Mouse (Mus musculus) brown adipose tissue, adult 24 weeks (tissue): ENCODE data around the gene Kcnk10. TPM values are rescaled to one million over a fixed set of nuclear protein-coding genes. Genes with fewer than 3 reads are reported as not detected.
"Not testable (repeated sequence)": the region's sequence is repeated elsewhere in the genome, so short reads cannot be mapped to it uniquely, and the experiment has no call there.

Experiments
- H3K27ac ChIP-seq: fragments of 200-500 bp; replicated peaks from 2 replicates; pipeline ENCODE4 v1.5.1; 2012; ENCODE audit warnings: low read depth, mild to moderate bottlenecking, low read length
- H3K4me1 ChIP-seq: fragments of 200-500 bp; 2 replicates; pipeline ENCODE4 v1.6.1; 2012; ENCODE audit warnings: low read length, mixed read lengths; ENCODE audit not compliant: control insufficient read depth, insufficient read depth, insufficient read length
- H3K4me3 ChIP-seq: fragments of 200-500 bp; 2 replicates; pipeline ENCODE4 v1.5.1; 2012; ENCODE audit warnings: low read depth, mild to moderate bottlenecking, low read length, moderate library complexity; ENCODE audit not compliant: insufficient read depth
- polyA plus RNA-seq: library from polyadenylated mRNA; stranded (reverse); fragments of >200 nt; gene quantifications from 2 replicates; pipeline ENCODE4 v1.2.4, GENCODE M21; 2012; ENCODE audit not compliant: missing spikeins, insufficient read depth, insufficient read length

Gene Kcnk10
- not detected in 2 replicates for polyA plus RNA-seq

DNA sequence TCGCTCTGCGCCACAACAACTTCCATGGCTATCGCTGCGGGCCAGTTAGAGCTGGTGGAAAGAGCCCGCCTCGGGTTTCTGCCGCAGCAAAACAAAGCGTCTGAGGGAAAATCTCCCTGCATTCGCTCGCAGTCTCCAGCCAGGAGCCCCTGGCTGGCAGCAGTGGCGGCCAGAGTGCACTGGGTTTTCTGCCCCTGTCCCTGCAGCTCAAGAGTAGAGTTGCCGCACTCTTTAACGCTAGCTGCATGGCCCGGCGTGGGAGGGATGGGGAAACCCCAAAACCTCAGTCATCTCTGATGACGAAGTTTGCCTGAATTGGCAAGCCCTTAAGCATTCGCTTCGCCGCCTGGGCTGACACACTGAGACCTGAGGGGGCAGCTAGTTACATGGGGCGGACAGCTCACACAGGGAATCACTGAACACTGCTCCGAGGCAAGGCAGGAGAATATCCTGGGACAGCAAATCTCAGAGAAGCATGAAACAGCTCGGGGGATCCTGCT is at the start of gene Kcnk10:
TSS of gene Kcnk10 (minus strand) at position 450 of the 500 bp plus-strand sequence.
- Histone ChIP-seq H3K4me1 (no peaks in the 10 kb centered on the region), H3K27ac (no peak within 1 kb of the TSS), H3K4me3 (no peak within 1 kb of the TSS)

DNA sequence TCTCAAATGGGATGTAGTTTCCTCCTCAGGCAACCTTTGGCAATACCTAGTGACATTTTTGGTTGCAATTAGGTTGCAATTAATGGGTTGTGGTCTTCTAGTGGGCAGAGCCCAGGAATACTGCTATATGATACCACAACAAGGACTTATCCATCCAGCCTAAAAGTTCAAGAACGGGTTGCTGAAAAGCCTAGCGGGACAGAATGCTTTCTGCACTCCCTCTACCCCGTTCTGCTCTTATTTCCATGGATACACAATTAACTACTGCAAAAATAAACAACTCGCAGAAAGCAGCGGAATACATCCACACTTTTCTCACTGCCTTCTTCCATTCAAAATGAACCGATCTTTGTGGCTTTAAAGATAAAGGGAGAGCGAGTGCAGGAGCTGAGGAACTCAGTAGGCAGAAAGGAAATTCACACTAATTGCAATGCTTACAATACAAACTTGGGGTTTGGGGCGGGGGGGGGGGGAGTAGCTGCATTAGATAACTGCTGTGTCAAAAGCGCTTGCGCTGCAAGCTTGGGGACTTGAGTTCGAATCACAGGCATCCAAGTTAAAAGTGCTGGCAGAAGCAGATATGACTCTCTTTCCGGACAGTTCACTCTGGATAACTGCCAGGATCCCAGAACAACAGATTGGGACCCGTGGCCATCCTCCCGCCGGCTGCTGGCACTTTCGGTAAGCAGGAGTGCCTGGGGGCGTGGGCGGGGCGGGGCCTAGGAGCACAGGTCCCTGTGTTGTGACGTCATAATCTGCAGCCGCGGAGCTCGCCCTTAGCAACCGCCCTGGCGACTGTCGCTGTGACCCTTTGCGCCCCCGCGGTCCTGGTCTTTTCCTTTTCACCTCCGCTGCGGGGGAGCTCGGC is 49.5 kb upstream of the Kcnk10 start, which contains the start of gene Spata7:
TSS of gene Spata7 (plus strand) at position 766 of the 868 bp plus-strand sequence.
- H3K27ac ChIP-seq, result no peak within 1 kb of the TSS
- peak within 1 kb of the TSS; percentile 88 for H3K4me3 ChIP-seq
- 0 out of 2 replicates have a peak, but pooled peaks cover 2% of the 10 kb centered on the region for H3K4me1 ChIP-seq

DNA sequence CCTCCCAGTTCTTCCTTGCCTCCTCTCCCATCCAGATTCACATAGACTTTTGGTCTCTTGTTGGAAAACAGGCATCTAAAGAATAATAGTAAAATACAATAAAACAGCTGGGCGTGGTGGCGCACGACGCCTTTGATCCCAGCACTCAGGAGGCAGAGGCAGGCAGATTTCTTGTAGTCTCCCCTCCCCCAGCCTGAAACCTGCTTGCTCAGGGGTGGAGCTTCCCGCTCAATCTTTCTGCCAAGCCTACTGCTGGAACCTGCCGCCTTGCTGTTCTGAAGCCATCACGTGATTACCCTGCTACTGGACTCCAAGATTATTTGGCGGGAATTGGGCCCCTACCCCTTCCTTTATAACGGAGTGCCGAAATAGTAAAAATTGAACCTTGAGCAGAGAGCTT is 45.2 kb upstream of the Kcnk10 start:
- not testable (repeated sequence) for H3K27ac ChIP-seq, H3K4me1 ChIP-seq, H3K4me3 ChIP-seq

DNA sequence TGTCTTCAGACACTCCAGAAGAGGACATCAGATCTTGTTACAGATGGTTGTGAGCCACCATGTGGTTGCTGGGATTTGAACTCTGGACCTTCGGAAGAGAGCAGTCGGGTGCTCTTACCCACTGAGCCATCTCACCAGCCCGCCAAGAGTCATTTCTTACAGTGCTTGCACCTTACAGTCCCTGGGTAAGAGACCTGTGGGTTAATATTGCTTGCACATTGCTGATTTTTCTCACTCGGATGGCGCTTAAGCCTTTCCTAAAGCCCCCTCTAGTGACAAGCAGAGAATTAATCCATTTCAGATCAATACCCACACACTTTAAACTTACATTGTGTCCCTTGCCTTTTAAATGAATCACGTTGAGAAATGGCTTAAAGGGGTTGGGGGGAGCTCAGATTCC is 42.8 kb upstream of the Kcnk10 start:
- not testable (repeated sequence) for H3K27ac ChIP-seq, H3K4me3 ChIP-seq

DNA sequence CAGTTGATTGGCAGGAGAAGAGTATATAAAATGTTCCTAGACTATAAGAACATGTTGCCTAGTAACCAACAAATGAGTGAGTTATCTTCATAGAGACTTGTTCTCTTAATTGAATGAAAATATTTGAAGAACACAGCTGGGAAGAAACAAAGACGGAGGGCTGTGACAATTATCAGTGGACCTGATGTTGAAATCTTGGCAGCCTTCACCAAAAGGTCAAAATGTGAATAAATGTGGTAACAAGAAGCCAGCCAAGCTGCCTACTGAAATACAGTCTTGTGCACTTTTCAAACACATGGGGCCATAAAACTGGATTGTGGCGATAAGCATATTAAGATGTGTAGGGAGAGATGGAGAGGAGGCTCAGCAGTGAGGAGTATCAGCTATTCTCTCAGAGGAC is 41.4 kb upstream of the Kcnk10 start:
- H3K4me3 ChIP-seq, result no peak overlapping the region
- H3K4me1 ChIP-seq, result no peaks in the 10 kb centered on the region
- no peak overlapping the region for H3K27ac ChIP-seq

More for the DNA sequence above, 42.8 kb upstream of the Kcnk10 start:
- H3K4me1 ChIP-seq, result not testable (repeated sequence)

DNA sequence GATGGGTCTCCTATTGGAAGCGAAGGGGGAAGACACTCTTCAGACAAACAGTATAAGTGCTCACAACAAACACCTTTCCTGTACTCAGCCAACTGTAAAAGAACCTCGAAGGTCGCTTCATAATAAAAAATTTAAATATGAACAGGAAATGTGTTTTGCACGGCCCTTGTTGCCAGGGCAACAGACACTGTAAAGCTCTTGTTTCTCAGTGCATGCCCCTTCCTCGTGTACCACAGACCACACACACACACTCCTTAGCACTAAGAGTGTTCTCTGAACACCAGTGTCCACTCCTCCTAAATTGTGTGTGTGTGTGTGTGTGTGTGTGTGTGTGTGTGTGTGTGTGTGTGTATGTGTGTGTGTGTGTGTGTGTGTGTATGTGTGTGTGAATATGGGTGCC is 37.6 kb upstream of the Kcnk10 start:
- H3K4me3 ChIP-seq, result no peak overlapping the region
- H3K27ac ChIP-seq, result no peak overlapping the region
- H3K4me1 ChIP-seq, result no peaks in the 10 kb centered on the region

DNA sequence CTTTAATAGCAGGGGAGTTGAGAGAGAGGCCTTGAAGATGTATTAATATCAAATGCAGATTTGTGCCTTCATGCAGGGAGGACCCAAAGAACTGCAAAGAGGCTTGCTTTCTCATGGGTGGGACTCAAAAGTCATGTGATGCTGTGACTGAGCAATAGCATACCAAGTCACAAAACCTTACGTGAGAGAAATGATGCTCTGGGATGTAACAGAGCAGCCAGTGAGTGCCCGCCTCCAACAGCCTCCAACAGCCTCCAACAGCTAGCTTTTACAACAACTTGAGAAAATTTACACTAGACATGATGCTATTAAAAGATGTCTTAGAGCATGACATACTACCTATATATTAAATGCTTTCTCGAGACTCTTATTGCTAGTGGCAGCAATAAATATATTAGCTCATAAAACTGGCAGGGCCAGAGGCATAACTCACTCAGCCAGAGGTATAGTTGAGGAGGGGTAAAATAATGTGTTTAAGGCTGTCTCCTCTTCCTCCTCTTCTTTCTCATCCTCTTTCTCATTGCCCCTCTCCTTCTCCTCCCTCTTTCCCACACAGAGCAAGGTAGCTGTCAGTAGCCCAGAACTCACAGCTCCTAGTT is 36.9 kb upstream of the Kcnk10 start:
- Histone ChIP-seq H3K27ac (no peak overlapping the region), H3K4me1 (no peaks in the 10 kb centered on the region), H3K4me3 (no peak overlapping the region)

DNA sequence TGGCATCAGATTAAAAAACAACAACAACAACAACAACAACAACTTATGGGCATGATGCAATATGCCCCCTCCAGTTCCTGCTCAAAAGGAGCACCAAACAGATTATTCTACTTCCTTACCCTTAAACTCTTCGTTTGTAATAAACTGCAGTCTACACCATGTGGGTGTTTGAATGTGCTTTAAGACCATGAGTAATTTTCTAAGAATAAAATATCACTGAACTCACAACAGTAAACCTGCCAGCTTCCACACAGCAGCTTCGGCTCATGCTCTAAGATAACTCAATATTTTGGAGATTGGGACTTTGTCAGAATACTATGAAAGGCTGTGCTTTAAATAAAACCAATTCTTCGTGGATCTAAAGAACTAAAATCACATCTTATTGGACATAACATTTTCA is 32.2 kb upstream of the Kcnk10 start:
- Histone ChIP-seq H3K27ac (no peak overlapping the region), H3K4me3 (no peak overlapping the region), H3K4me1 (no peaks in the 10 kb centered on the region)

DNA sequence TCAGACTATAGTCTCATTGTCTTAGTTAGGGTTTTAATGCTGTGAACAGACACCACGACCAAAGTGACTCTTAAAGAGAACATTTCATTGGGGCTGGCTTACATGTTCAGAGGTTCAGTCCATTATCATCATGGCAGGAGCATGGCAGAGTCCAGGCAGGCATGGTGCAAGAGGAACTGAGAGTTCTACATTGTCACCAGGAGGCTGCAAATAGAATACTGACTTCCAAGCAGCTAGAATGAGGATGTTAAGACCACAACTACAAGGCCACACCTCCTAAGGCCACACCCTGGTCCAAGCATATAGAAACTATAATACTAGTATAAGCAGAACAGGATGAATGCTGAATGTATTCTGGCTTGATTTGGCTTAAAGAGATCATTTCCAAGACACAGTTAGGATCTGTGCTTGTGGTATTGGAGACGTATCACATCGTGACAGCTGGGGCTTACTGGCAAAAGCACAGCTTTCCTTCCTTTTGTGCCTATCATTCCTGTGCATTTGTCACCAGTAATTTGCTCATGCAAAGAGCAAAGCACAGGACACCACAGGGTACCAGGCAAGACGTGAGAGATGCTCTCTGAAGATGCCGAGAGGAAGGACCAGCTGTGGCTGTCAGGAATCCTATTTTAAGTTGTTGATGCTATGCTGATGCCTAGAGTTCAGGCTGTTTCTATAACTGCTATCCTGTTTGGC is 28.6 kb upstream of the Kcnk10 start:
- Histone ChIP-seq H3K4me3 (no peak overlapping the region), H3K27ac (no peak overlapping the region), H3K4me1 (no peaks in the 10 kb centered on the region)

DNA sequence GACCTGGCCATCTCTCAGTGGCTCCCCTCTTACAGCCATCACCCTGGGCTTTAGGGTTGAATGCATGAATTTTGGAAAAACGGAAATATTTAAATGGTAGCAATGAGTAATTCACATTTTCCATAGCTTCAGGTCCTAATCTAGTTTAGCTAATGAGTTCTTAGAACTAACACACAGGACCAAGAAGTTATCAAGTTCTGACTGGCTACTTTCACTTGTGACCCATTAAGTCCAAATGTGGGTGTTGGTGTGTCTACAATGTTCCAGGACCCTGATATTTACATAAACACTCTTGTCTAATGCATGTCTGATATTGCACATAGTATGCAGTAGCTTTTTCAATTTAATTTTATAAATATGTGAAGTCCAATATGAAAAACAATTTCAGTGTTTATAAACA is 27.2 kb upstream of the Kcnk10 start:
- H3K27ac ChIP-seq, result no peak overlapping the region
- no peaks in the 10 kb centered on the region for H3K4me1 ChIP-seq

DNA sequence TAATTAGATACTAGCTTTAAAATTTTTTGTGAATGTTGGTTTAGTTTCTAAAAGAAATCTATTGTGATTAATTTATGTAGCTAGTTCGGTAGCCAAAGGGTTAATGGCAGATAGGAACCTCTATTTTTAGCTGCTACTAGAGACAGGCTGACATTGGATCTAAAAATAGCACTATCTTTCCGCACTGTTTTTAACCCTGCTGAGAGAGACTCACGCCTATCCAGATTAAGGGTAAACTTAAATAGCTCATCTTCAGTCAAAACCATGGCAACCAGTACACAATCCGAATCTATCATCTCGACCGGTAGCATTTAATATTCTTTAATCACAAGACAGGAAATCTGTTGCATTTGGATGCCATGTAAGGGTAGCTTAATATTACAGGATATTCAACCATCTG is 24.0 kb upstream of the Kcnk10 start:
- no peaks in the 10 kb centered on the region for H3K4me1 ChIP-seq
- no peak overlapping the region for H3K4me3 ChIP-seq
- no peak overlapping the region for H3K27ac ChIP-seq

More for the DNA sequence above, 27.2 kb upstream of the Kcnk10 start:
- no peak overlapping the region for H3K4me3 ChIP-seq

DNA sequence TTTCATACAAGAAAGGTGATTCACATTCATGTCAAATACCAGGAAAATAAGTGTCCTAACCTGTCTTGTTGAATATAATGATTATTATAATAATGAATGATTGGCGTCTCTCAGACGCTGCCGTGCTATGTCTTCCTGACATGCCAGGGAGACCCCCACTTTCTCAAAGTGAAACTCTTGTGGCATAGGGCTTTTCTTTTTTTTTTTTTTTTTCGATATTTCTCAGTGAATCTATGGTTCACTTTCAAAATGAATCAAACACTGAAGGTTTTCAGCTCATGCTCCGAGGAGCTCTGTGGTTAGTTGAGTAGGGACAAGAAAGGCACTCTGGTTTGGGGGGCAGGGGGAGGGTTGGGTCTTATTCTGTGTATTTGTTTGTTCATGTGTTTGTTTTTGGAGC is 22.8 kb upstream of the Kcnk10 start:
- no peak overlapping the region for H3K4me3 ChIP-seq
- H3K4me1 ChIP-seq, result no peaks in the 10 kb centered on the region
- no peak overlapping the region for H3K27ac ChIP-seq

DNA sequence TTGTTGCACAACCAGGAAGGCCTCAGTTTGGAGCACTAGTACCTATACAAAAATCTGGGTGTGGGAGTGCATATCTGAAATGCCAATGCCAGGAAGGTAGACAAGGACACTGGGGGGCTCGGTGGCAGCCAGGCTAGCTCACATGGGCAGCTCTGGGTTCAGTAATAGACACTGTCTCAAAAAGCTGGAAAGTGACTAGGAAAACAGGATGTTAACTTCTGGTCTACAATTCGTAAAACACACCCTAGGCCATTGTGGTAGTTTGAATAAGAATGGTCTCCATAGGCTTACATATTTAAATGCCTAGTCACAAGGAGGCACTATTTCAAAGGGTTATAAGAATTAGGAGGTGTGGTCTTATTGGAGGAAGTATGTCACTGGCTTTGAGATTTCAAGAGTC is 12.9 kb upstream of the Kcnk10 start:
- no peak overlapping the region for H3K4me3 ChIP-seq
- no peaks in the 10 kb centered on the region for H3K4me1 ChIP-seq
- H3K27ac ChIP-seq, result no peak overlapping the region

DNA sequence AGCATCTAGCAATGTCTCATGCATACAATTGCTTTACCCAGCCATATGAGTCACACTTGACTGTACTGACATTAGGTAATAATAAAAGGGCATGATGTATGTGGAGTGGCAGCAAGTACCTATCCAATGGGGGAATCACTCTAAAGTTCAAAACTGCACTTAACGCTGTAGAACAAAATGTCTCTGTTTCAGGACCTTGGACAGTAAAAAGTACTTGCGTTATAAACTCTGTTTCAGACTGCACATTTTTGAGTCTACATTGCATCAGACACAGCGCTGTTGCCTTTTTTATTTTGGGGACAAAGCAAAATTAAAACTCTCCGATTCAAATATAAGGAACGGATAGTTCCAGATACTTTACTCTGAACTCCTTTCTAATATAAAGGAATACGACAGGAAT is 10.5 kb upstream of the Kcnk10 start:
- Histone ChIP-seq H3K4me3 (no peak overlapping the region), H3K4me1 (no peaks in the 10 kb centered on the region), H3K27ac (no peak overlapping the region)

DNA sequence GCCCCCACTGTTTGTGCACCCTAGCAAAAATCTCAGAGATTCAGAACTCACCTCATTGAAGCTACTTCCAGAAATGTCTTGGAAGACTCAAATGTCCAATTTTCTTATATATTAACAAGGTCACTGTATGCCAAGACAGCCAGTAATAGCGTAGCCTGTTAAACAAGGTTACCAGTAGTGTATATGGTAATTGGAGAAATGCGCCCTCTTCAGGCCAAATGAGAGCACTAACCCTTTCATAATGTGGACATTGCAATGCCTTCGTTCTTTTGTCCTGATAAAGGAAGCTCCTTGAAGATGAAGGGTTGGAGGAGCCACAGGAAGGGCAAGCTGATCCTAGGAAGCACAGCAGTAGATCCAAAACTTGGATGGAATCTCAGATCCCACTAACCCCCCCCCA is 7.2 kb upstream of the Kcnk10 start:
- Histone ChIP-seq H3K27ac (no peak overlapping the region), H3K4me3 (no peak overlapping the region), H3K4me1 (no peaks in the 10 kb centered on the region)
